Mouse (Mus musculus): Measurements from ENCODE around the gene Fkbp10. TPM values are rescaled to one million over a fixed set of nuclear protein-coding genes. Genes with fewer than 3 reads are reported as not detected.

Fkbp10 gene
- polyA plus RNA-seq, 2 experiments = 5.0 to 5.3 TPM

- Histone ChIP-seq H3K4me3 (ENCODE audit: insufficient read depth in 1 of 2, low read depth in 2 of 2, low read length in 2 of 2) (no peak overlapping the region), H3K4me2 (ENCODE audit: low read depth) (no peak overlapping the region), H3K9ac (replicated peaks) (no peak overlapping the region), H3K27ac (no peak overlapping the region), H3K4me1 (replicated peaks; ENCODE audit: control insufficient read depth in 2 of 2, insufficient read depth in 2 of 2, low read length in 1 of 2) (peaks cover 7 to 14% of the 10 kb centered on the region in 2 experiments), H3K27me3 (ENCODE audit: control insufficient read depth, insufficient read depth, low read length) (no peaks in the 10 kb centered on the region), H3K9me3 (ENCODE audit: control insufficient read depth, low read length) (no peaks in the 10 kb centered on the region), H3K36me3 (replicated peaks; ENCODE audit: control insufficient read depth, insufficient read depth, low read depth) (no peaks in the 10 kb centered on the region)
- ATAC-seq (ENCODE audit: insufficient read depth) = no peak
- WGBS (ENCODE audit: insufficient replicate concordance) = 69% methylated on average over 3 of the region's 3 CpGs
- TF ChIP-seq CTCF (IDR thresholded peaks at IDR 0.05; ENCODE audit: low read depth) = no peak
- TF ChIP-seq EP300 (IDR thresholded peaks at IDR 0.05; ENCODE audit: low read depth) = no peak
- no peak for DNase-seq (ENCODE audit: low read depth in 3 of 3, low spot score in 3 of 3)
Observed at GRCm38 (mm10) chr11:100404456-100405074, 10.9 kb upstream of the Fkbp10 start.

- 66% methylated on average over 8 of the region's 8 CpGs for WGBS (ENCODE audit: insufficient replicate concordance)
- peaks cover 7 to 12% of the 10 kb centered on the region in 2 experiments for H3K4me1 ChIP-seq (replicated peaks; ENCODE audit: control insufficient read depth in 2 of 2, insufficient read depth in 2 of 2, low read length in 1 of 2)
- H3K27ac ChIP-seq = no peak overlapping the region
- no peak overlapping the region for H3K4me3 ChIP-seq (ENCODE audit: insufficient read depth in 1 of 2, low read depth in 2 of 2, low read length in 2 of 2)
- TF ChIP-seq CTCF (IDR thresholded peaks at IDR 0.05; ENCODE audit: low read depth) (no peak), EP300 (IDR thresholded peaks at IDR 0.05; ENCODE audit: low read depth) (no peak)
- H3K9me3 ChIP-seq (ENCODE audit: control insufficient read depth, low read length) = no peaks in the 10 kb centered on the region
- DNase-seq (ENCODE audit: low read depth in 3 of 3, low spot score in 3 of 3) (no peak), ATAC-seq (ENCODE audit: insufficient read depth) (no peak)
- no peak overlapping the region for H3K9ac ChIP-seq (replicated peaks)
- H3K27me3 ChIP-seq (ENCODE audit: control insufficient read depth, insufficient read depth, low read length) = no peaks in the 10 kb centered on the region
- H3K4me2 ChIP-seq (ENCODE audit: low read depth) = no peak overlapping the region
- H3K36me3 ChIP-seq (replicated peaks; ENCODE audit: control insufficient read depth, insufficient read depth, low read depth) = no peaks in the 10 kb centered on the region
Observed at GRCm38 (mm10) chr11:100406273-100406672, 9.2 kb upstream of the Fkbp10 start.

- Histone ChIP-seq H3K9ac (replicated peaks) (no peak overlapping the region), H3K4me1 (replicated peaks; ENCODE audit: control insufficient read depth in 2 of 2, insufficient read depth in 2 of 2, low read length in 1 of 2) (peaks cover 4 to 10% of the 10 kb centered on the region in 2 experiments), H3K4me3 (ENCODE audit: insufficient read depth in 1 of 2, low read depth in 2 of 2, low read length in 2 of 2) (no peak overlapping the region), H3K27ac (no peak overlapping the region), H3K4me2 (ENCODE audit: low read depth) (no peak overlapping the region), H3K9me3 (ENCODE audit: control insufficient read depth, low read length) (no peaks in the 10 kb centered on the region), H3K27me3 (ENCODE audit: control insufficient read depth, insufficient read depth, low read length) (no peaks in the 10 kb centered on the region), H3K36me3 (replicated peaks; ENCODE audit: control insufficient read depth, insufficient read depth, low read depth) (no peaks in the 10 kb centered on the region)
- TF ChIP-seq CTCF (IDR thresholded peaks at IDR 0.05; ENCODE audit: low read depth) = no peak
- no peak for TF ChIP-seq EP300 (IDR thresholded peaks at IDR 0.05; ENCODE audit: low read depth)
- DNase-seq (ENCODE audit: low read depth in 3 of 3, low spot score in 3 of 3) (no peak), ATAC-seq (ENCODE audit: insufficient read depth) (no peak)
- WGBS (ENCODE audit: insufficient replicate concordance) = 66% methylated on average over 5 of the region's 5 CpGs
Observed at GRCm38 (mm10) chr11:100406995-100407705, 8.3 kb upstream of the Fkbp10 start.

- Histone ChIP-seq H3K27ac (no peak overlapping the region), H3K4me1 (replicated peaks; ENCODE audit: control insufficient read depth in 2 of 2, insufficient read depth in 2 of 2, low read length in 1 of 2) (peaks cover 0 to 3% of the 10 kb centered on the region in 2 experiments; a peak in 1 of 4 replicates), H3K9ac (replicated peaks) (no peak overlapping the region), H3K4me2 (ENCODE audit: low read depth) (no peak overlapping the region), H3K4me3 (ENCODE audit: insufficient read depth in 1 of 2, low read depth in 2 of 2, low read length in 2 of 2) (no peak overlapping the region), H3K9me3 (ENCODE audit: control insufficient read depth, low read length) (no peaks in the 10 kb centered on the region), H3K27me3 (ENCODE audit: control insufficient read depth, insufficient read depth, low read length) (peaks cover 3% of the 10 kb centered on the region; the same call in 1 of the 2 replicates), H3K36me3 (replicated peaks; ENCODE audit: control insufficient read depth, insufficient read depth, low read depth) (no peaks in the 10 kb centered on the region)
- 35% methylated on average over 10 of the region's 10 CpGs for WGBS (ENCODE audit: insufficient replicate concordance)
- TF ChIP-seq CTCF (IDR thresholded peaks at IDR 0.05; ENCODE audit: low read depth) = peak; percentile 75
- TF ChIP-seq EP300 (IDR thresholded peaks at IDR 0.05; ENCODE audit: low read depth) = no peak
- DNase-seq (ENCODE audit: low read depth in 3 of 3, low spot score in 3 of 3) (no peak), ATAC-seq (ENCODE audit: insufficient read depth) (no peak)
Observed at GRCm38 (mm10) chr11:100408076-100408834, 7.2 kb upstream of the Fkbp10 start.

All from liver, embryonic 14.5 days (tissue).